Mouse (Mus musculus) forebrain, embryonic 10.5 days (tissue): ENCODE data around the gene Prkg1. TPM values are rescaled to one million over a fixed set of nuclear protein-coding genes. Genes with fewer than 3 reads are reported as not detected.

ENCODE experiments used
- DNase-seq: peaks from one replicate; pipeline ENCODE4 v3.0.0-alpha.2; 2017; ENCODE audit warnings: low spot score; ENCODE audit errors: extremely low spot score
- H3K27ac ChIP-seq: fragments of 300-500 bp; sonication (generic); 2 replicates; pipeline ENCODE4 v1.5.1; 2016; ENCODE audit warnings: mild to moderate bottlenecking
- H3K27me3 ChIP-seq: fragments of 300-500 bp; sonication (generic); 2 replicates; pipeline ENCODE4 v1.6.1; 2016; ENCODE audit warnings: mild to moderate bottlenecking; ENCODE audit not compliant: poor library complexity, severe bottlenecking
- H3K36me3 ChIP-seq: fragments of 300-500 bp; sonication (generic); replicated peaks from 2 replicates; pipeline ENCODE4 v1.6.1; 2016; ENCODE audit warnings: mild to moderate bottlenecking, moderate library complexity
- H3K4me1 ChIP-seq: fragments of 300-500 bp; sonication (generic); 2 replicates; pipeline ENCODE4 v1.6.1; 2016
- H3K4me3 ChIP-seq: fragments of 300-500 bp; sonication (generic); 2 replicates; pipeline ENCODE4 v1.5.1; 2016; ENCODE audit warnings: mild to moderate bottlenecking, moderate library complexity
- H3K9me3 ChIP-seq: fragments of 300-500 bp; sonication (generic); 2 replicates; pipeline ENCODE4 v1.6.1; 2016; ENCODE audit warnings: mild to moderate bottlenecking, moderate library complexity
- WGBS: fragments of 180-500 bp; shearing (Covaris S2); methylation state at CpG from one replicate; pipeline ENCODE4 v1.1.7; 2016; 5-methylcytosine and 5-hydroxymethylcytosine counted together
- polyA plus RNA-seq: library from polyadenylated mRNA; unstranded; fragments of >200 nt; fragmentation: Nextera tagmentation; extraction: Ambion mirVana; gene quantifications from 2 replicates; pipeline ENCODE4 v1.2.1, GENCODE M21; 2016

Prkg1 gene
- polyA plus RNA-seq, 1 experiment from 2014 or later: 3.5 TPM

- Histone ChIP-seq H3K4me3 (peak overlapping the region; percentile 60), H3K27me3 (peaks cover 63% of the 10 kb centered on the region), H3K4me1 (peaks cover 36% of the 10 kb centered on the region), H3K36me3 (no peaks in the 10 kb centered on the region), H3K9me3 (no peaks in the 10 kb centered on the region), H3K27ac (peak overlapping the region; percentile 81)
- 2% methylated on average over 20 of the region's 20 CpGs for WGBS
- peak; percentile 24 for DNase-seq
These were observed 1.5 kb downstream of the Prkg1 start for GRCm38 (mm10) chr19:31763246-31763821.

DNA sequence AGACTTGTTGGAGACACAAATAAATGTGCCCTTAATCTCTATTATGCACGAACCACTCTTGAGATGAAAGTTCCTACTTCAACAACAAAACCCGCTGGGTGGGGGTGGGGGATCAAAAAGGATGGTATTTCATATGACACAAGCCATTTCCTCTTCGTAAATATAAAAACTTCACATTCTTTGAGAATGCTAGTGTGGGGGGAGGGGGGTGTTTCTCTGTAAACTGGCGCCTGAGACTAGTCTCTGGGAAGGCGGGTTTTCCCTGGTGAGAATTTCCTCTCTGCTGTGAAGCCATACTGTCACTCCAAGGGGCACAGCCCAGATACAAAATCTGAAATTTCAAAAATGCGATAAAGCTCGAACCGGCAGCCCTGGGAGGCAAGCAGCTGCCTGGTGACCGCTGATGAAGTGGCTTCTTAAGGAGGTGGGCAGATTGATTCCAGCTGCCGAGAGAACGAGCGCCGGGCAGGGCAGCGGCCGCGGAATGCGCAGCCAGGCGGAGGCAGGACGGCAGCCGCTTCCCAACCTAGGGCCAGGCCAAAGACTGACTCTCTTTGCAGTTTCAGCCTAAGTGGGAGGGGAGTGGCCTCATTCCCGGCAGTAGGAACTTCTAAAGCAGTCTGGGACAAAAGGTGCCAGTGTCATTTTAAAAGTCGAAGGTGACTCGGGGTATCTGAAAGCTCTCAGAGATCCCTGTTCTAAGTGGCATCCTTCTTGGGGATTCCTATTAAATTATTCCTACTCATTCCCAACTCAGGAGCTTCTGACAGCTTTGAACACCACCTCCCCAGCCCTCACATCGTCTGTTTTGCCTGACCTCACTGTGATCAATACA, 2.2 kb downstream of the Prkg1 start:
- peaks cover 36% of the 10 kb centered on the region for H3K4me1 ChIP-seq
- peak overlapping the region; percentile 81 for H3K27ac ChIP-seq
- no peaks in the 10 kb centered on the region for H3K9me3 ChIP-seq
- H3K27me3 ChIP-seq: peaks cover 61% of the 10 kb centered on the region
- no peaks in the 10 kb centered on the region for H3K36me3 ChIP-seq
- peak; percentile 65 for DNase-seq
- H3K4me3 ChIP-seq: peak overlapping the region; percentile 60
- under 1% methylated on average over 24 of the region's 24 CpGs for WGBS

DNA sequence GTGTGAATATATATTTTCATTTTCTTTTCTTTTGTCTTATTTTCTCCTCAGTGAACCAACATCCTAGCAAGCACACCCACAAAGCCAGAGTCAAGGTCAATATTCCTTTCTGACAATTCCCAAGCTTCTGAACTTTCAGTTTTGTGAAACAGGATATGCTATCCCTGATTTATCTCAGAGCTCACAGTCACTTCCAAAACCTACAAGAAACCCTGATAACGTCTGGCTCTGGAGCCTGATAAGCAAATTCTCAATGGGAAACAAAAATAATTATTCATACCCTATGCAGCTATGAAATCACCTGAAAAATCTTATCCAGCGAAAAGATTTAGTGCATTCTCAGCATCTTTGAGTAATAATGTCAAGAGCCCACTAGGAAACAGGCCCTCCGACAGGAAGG, 5.0 kb downstream of the Prkg1 start:
- H3K4me3 ChIP-seq: no peak overlapping the region
- H3K4me1 ChIP-seq: peaks cover 39% of the 10 kb centered on the region
- H3K27ac ChIP-seq: no peak overlapping the region
- no peak for DNase-seq
- 71% methylated on average over 3 of the region's 3 CpGs for WGBS
- no peaks in the 10 kb centered on the region for H3K36me3 ChIP-seq
- no peaks in the 10 kb centered on the region for H3K9me3 ChIP-seq
- peaks cover 47% of the 10 kb centered on the region for H3K27me3 ChIP-seq

GRCm38 (mm10) chr19:31755929-31756792, 8.7 kb downstream of the Prkg1 start:
- no peaks in the 10 kb centered on the region for H3K9me3 ChIP-seq
- peak; percentile 51 for DNase-seq
- H3K27me3 ChIP-seq: peaks cover 16% of the 10 kb centered on the region
- WGBS: 33% methylated on average over 11 of the region's 11 CpGs
- H3K27ac ChIP-seq: no peak overlapping the region
- H3K4me1 ChIP-seq: peaks cover 22% of the 10 kb centered on the region
- no peaks in the 10 kb centered on the region for H3K36me3 ChIP-seq
- H3K4me3 ChIP-seq: no peak overlapping the region

- H3K27ac ChIP-seq: no peak overlapping the region
These were observed 10.1 kb downstream of the Prkg1 start for GRCm38 (mm10) chr19:31754642-31755287.

DNA sequence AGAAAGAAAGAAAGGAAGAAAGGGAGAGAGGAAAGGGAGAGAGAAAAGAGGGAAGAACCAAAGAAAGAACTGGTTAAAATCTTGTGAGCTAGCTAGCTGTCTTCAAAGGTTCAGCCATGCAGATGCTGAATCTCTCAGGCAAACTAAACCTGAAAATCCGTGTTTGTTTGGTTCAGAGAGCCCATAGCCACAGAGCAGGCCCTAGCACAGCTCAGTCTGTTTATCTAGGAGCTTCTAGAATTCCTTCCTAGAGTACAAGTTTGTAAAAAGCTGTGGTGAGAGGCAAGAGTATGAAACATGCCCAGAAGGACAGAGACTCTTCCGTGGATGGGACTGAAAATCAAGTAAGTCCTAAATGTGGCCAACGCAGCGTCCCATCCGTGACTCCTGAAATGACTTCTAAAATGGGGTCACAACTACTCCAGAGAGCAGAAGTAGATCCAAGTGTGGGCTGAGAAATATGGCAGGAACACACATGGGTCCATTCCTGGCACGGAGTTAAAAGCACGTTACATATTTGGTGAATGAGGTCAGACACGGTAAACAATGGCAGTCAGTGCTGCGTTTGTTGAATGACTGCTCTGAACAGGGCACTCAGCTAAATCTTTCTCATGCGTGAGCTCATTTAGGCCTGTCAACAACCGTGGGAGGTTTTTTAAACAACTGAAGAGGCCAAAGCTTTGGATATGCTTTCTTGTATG, 13.7 kb downstream of the Prkg1 start:
- no peak for DNase-seq
- Histone ChIP-seq H3K9me3 (no peaks in the 10 kb centered on the region), H3K4me3 (no peak overlapping the region), H3K4me1 (peaks cover 21% of the 10 kb centered on the region), H3K27ac (0 out of 2 replicates have a peak overlapping the region, but pooled peaks have one; percentile 30), H3K36me3 (no peaks in the 10 kb centered on the region), H3K27me3 (no peaks in the 10 kb centered on the region)
- 72% methylated on average over 11 of the region's 11 CpGs for WGBS

More at GRCm38 (mm10) chr19:31754642-31755287, 10.1 kb downstream of the Prkg1 start:
- Histone ChIP-seq H3K9me3 (no peaks in the 10 kb centered on the region), H3K4me3 (no peak overlapping the region), H3K4me1 (peaks cover 24% of the 10 kb centered on the region), H3K36me3 (no peaks in the 10 kb centered on the region), H3K27me3 (0 out of 2 replicates have a peak, but pooled peaks cover 2% of the 10 kb centered on the region)
- DNase-seq: no peak
- 67% methylated on average over 9 of the region's 9 CpGs for WGBS

GRCm38 (mm10) chr19:31746635-31747034, 18.2 kb downstream of the Prkg1 start:
- H3K27ac ChIP-seq: no peak overlapping the region
- peaks cover 7% of the 10 kb centered on the region for H3K4me1 ChIP-seq
- peak; percentile 39 for DNase-seq
- H3K4me3 ChIP-seq: no peak overlapping the region
- WGBS: 17% methylated on average over 2 of the region's 2 CpGs
- no peaks in the 10 kb centered on the region for H3K9me3 ChIP-seq
- no peaks in the 10 kb centered on the region for H3K27me3 ChIP-seq
- H3K36me3 ChIP-seq: no peaks in the 10 kb centered on the region

DNA sequence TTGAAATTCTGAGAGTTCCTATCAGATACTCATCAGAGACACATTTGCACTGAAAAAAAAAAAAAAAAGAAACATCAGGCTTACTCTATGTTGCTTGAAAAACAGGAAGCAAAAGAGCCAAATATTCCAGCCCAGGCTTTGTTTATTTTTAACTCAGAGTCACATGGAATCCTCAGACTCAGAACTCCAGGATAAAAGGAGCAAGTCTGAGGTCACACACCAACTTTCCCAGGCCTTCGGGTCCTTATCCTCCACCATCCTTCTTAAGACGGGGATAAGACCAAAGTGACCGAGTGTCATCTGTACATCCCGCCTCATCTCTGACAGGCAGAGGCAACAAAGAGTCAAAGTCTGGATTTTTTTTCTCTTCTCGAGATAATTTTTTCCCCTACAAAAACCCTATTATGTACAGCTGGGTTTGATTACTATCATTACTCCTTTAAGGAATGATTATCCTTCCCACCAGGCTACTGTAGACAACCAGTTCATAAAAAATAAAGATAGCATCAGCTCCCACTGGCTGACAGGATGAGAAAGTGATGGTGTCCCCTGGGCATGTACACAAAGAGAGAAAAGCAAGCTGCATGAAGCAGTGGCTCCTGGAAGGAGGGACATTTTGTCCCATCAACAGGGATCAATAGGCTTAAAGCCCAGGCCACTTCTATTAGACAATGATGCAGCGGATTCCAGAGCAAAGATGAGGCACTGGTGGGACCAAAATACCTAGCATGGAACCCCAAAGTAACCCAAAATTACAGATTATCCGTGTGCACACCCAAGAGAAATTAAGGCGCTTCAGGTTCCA, 21.4 kb downstream of the Prkg1 start:
- WGBS: 78% methylated on average over 8 of the region's 8 CpGs
- Histone ChIP-seq H3K27ac (no peak overlapping the region), H3K9me3 (no peaks in the 10 kb centered on the region)

GRCm38 (mm10) chr19:31714900-31715299, 49.9 kb downstream of the Prkg1 start:
- no peak for DNase-seq
- H3K4me3 ChIP-seq: no peak overlapping the region
- H3K27me3 ChIP-seq: no peaks in the 10 kb centered on the region
- no peak overlapping the region for H3K27ac ChIP-seq
- 0 out of 2 replicates have a peak, but pooled peaks cover 5% of the 10 kb centered on the region for H3K4me1 ChIP-seq
- no peaks in the 10 kb centered on the region for H3K36me3 ChIP-seq
- H3K9me3 ChIP-seq: no peaks in the 10 kb centered on the region
- 88% methylated on average over 6 of the region's 6 CpGs for WGBS

More for the DNA sequence above, 21.4 kb downstream of the Prkg1 start:
- H3K36me3 ChIP-seq: no peaks in the 10 kb centered on the region
- no peaks in the 10 kb centered on the region for H3K4me1 ChIP-seq
- H3K27me3 ChIP-seq: no peaks in the 10 kb centered on the region
- no peak for DNase-seq
- no peak overlapping the region for H3K4me3 ChIP-seq

DNA sequence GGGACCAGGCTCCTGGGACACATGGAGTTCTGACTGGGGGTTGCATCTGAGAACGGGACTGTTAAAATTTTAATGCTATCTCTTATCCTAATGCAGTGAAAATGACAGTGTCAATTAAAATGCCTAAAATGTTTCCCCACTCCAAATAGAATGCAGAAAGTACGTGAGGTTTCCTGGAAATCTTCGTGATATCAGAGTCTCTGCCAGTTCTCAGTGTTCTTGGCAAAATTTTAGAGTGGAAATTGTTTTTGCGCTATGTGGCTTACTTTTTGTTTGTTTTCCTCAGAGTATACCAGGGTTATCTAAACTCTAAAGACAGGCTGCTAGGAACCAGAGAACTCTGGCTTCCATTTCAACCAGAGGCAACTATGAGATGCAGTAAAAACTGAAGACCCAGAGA, 50.4 kb downstream of the Prkg1 start:
- DNase-seq: no peak
- Histone ChIP-seq H3K4me1 (0 out of 2 replicates have a peak, but pooled peaks cover 5% of the 10 kb centered on the region), H3K27me3 (no peaks in the 10 kb centered on the region), H3K9me3 (no peaks in the 10 kb centered on the region), H3K4me3 (no peak overlapping the region), H3K36me3 (no peaks in the 10 kb centered on the region), H3K27ac (no peak overlapping the region)
- 90% methylated on average over 4 of the region's 4 CpGs for WGBS

- DNase-seq: no peak
- no peak overlapping the region for H3K27ac ChIP-seq
- no peaks in the 10 kb centered on the region for H3K9me3 ChIP-seq
- H3K36me3 ChIP-seq: no peaks in the 10 kb centered on the region
- WGBS: 70% methylated on average over 4 of the region's 4 CpGs
- 0 out of 2 replicates have a peak, but pooled peaks cover 5% of the 10 kb centered on the region for H3K4me1 ChIP-seq
- H3K4me3 ChIP-seq: no peak overlapping the region
- H3K27me3 ChIP-seq: no peaks in the 10 kb centered on the region
These were observed 51.5 kb downstream of the Prkg1 start for GRCm38 (mm10) chr19:31713321-31713720.
